Mouse (Mus musculus): ENCODE data around the gene Oas1e.
A peak's percentile ranks its signal among the peaks of the same experiment; 100 is the strongest.
"Not testable (repeated sequence)": the region's sequence is repeated elsewhere in the genome, so short reads cannot be mapped to it uniquely, and the experiment has no call there.

The Oas1e gene

GRCm38 (mm10) chr5:120795480-120796034 lies at the start of gene Oas1e:
TSS of gene Oas1e (minus strand) at chr5:120795530.
- DNase-seq, result not testable (repeated sequence)

GRCm38 (mm10) chr5:120844713-120845112 lies 49.4 kb upstream of the Oas1e start:
- DNase-seq, result no peak

DNA sequence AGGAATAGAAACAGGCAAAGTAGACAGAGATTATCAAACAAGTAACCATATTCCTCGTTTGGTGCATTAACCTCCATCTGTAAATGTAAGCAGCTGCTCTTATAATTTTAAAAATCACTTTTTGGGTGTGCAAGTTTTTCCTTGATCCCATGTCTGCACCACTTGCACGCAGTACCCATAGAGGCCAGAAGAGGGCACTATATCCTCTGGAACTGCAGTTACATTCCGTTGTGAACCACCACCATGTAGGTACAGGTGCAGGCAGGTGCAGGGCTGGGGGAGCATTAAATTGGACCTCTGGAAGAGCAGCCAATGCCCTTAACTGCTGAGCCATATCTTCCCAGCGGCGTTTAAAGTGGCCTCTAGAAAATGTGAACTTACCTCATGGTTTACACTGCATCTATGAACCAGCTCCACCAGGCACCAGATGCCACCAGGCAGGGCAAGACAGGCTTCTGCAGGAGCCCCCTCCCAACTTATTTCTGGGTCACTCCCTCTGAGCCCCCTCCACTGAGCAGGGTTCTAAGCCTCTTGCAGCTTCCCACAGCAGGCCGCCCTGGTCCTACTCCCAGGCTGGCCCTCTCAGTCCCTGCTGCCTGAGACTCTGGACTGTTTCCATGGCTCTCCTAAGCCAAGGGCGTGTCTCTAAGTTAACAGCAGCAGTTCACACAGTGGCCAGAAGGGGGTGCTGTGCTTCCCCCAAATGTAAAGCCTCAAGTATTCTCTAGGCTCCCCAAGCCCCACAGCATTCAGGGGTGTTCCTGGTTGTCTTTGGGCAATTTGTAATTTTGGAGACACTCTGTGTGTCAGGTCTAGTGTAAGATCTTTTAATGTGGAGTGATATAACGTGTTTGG lies 41.6 kb upstream of the Oas1e start:
- DNase-seq, result peak; percentile 37

GRCm38 (mm10) chr5:120833335-120834280 lies 38.3 kb upstream of the Oas1e start:
- DNase-seq, result no peak

DNA sequence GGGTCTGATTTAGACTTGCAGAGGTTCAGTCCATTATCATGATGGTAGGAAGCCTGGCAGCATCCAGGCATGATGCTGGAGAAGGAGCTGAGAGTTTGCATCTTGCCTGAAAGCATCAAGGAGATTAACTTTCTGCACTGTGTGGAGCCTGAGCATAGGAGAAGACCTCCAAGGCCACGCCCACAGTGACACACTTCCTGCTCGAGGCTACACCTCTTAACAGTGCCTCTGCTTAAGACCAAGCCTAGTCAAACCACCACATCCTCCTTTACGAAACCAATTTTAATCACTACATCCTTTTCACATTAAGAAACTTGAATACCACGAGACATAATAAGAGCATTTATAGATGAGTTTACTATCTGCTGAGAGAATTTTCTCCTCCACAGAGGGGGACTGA lies 35.7 kb upstream of the Oas1e start:
- DNase-seq, result no peak

DNA sequence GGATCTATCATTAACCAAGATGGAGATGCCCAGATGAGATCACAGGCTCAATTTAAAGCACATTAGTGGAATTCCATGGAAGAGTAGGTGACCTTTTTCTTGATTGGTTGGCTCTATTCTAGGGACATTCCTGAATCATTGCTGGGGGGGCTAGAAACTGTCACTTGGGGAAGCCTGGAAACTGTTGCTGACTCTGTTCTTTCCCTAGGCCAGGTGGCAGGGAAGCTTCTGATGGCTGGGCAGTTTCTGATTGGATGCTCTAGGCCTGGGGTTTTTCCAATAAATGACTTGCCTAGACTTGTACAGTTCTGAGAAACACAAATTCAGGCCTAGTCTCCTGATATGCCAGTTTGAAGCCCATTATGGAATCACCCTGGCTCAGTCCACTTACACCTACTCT lies 23.7 kb upstream of the Oas1e start:
- no peak for DNase-seq

DNA sequence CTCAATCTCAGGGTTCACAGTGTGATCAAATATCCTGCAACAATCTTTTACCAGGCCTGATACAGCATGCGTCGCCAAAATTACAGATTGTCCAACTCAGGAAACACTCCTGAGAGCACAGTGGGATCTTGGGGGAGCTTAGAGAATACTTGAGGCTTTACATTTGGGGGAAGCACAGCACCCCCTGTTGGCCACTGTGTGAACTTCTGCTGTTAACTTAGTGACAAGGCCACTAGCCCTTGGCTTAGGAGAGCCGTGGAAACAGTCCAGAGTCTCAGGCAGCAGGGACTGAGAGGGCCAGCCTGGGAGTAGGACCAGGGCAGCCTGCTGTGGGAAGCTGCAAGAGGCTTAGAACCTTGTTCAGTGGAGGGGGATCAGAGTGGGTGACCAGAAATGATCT lies 20.6 kb upstream of the Oas1e start:
- no peak for DNase-seq

DNA sequence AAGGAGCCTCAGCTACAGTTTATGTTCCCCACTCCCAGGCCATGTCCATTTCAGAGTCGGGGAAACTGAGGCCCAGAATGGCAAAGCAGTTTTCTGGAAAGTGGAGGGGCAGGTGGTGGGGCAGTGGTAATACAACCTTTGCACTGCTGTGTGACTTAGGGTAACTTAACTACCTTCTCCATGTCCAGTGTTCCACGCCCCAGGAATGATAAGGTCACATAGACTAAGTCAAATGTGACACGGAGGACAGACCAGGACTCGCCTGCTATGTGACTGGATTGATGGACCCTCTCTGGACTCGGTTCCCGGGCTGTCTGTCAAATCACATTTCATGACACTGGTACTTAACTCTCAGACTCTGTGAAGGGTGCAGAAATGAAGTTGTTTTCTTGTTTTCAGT lies 17.7 kb upstream of the Oas1e start:
- DNase-seq, result no peak

- DNase-seq, result peak; percentile 80
Measured at GRCm38 (mm10) chr5:120811951-120812819, 16.9 kb upstream of the Oas1e start, which contains the start of gene Oas1c. TSS of gene Oas1c (minus strand) at chr5:120812514.

DNA sequence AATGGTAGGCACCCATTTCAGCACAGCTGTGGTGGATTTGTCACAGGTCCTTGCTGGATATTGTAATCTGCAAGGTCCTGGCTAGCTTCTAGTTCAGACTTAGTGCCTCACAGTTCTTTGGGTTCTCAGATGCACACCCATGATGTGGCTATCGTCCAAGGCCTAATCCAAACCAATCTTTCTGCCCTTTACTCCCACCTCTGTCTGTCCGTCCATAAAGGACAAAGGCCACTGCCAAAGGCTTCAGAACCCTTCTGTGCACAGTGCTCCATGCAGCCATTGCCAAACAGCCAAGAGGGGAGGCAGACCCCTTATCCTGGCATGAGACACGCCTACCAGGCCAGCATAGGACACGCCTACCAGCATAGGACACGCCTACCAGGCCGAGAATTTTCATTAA lies 13.8 kb upstream of the Oas1e start:
- no peak for DNase-seq

DNA sequence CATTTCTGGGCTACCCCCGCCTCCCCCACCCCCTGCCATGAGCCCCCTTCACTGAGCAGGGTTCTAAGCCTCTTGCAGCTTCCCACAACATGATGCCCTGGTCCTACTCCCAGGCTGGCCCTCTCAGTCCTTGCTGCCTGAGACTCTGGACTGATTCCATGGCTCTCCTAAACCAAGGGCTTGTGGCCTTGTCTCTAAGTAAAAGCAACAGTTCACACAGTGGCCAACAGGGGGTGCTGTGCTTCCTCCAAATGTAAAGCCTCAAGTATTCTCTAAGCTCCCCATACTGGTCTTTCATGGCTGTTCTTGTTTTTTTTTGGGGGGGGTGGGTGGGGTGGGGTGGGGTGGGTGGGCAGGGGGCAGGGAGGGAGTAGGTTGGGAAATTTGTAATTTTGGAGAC lies 11.1 kb upstream of the Oas1e start:
- peak; percentile 57 for DNase-seq

GRCm38 (mm10) chr5:120803596-120803995 lies 8.3 kb upstream of the Oas1e start:
- no peak for DNase-seq

DNA sequence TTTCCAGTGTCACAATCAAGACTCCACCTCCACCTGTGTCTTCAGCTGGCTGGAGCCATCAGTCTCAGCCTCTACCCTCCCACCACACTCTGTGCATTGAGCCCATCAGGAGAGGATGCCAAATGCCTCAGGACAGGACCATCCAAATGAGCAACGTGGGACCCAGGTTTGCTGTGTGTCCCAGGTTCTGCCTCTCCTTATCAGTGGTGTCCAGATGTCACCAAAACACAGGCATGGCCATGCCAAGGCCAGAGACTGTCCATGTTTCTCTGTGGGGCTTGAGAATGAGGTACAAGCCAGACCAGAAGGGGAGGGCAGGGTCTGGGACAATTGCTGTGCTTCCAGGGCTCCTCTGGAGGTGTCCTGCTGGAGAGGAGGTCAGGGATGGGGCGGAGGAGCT lies 3.6 kb upstream of the Oas1e start:
- not testable (repeated sequence) for DNase-seq

- not testable (repeated sequence) for DNase-seq
Measured at GRCm38 (mm10) chr5:120798147-120798546, 2.8 kb upstream of the Oas1e start.

DNA sequence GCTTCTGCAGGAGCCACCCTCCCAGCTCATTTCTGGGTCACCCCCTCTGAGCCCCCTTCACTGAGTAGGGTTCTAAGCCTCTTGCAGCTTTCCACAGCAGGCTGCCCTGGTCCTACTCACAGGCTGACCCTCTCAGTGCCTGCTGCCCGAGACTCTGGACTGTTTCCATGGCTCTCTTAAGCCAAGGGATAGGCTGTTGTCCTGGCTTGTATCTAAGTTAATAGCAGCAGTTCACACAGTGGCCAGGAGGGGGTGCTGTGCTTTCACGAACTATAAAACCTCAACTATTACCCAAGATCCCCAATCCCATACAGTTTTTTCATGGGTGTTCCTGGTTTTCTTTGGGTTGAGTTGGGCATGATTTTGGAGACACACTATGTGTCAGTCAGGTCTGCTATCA lies 2.3 kb downstream of the Oas1e start:
- peak; percentile 43 for DNase-seq

DNA sequence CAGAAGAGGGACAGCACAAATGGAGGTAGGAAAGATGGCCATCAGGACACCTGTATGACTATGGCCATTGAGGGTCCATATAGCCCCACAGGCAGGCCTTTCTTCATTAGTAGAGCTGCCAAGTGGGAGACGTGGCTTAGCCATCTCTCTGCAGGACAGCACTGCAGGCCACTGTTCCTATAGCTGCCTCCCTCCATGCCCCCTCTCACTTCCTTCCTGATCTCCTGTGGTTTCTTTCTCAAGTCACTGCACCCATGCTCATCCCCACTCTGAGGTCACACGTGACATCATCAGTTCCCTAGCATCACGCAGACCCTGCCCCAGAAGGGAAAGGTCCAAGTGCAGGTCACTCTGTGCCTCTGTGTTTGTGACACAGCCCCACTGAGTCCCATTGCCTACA lies 8.3 kb downstream of the Oas1e start:
- no peak for DNase-seq

DNA sequence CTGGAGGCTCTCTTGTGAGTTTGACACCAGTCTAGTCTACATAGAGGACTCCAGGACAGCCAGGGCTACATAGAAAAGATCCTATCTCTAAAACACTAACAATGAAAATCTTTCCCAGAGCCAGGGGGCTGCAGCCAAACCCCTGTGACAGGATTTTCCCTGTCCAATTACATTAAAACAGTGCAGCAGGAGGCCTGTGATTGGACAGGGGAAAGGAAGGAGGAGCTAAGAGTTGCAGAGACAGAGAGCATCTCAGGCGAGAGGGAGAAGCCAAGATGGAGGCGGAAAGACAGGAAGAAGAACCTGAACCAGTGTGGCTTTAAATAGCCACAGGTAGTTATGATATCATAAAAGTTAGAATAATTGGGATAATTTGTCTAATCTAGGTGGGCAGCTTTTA lies 12.9 kb downstream of the Oas1e start:
- no peak for DNase-seq

DNA sequence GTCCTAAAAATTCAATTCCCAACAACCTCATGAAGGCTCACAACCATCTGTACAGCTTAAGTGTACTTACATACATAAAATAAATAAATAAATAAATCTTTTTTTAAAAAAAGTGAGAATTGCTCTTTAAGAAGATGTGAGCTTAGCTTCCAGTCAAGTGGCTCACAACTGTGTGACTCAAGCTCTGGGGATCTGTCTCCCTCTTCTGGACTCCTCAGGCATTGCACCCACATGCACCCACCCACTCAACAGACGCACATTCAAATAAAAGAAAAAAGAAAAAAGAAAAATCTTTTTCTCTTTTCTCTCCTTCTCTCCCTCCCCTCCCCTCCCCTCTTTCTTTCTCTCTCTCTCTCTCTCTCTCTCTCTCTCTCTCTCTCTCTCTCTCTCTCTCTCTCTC lies 13.7 kb downstream of the Oas1e start:
- no peak for DNase-seq

GRCm38 (mm10) chr5:120779922-120780321 lies 15.4 kb downstream of the Oas1e start:
- no peak for DNase-seq

DNA sequence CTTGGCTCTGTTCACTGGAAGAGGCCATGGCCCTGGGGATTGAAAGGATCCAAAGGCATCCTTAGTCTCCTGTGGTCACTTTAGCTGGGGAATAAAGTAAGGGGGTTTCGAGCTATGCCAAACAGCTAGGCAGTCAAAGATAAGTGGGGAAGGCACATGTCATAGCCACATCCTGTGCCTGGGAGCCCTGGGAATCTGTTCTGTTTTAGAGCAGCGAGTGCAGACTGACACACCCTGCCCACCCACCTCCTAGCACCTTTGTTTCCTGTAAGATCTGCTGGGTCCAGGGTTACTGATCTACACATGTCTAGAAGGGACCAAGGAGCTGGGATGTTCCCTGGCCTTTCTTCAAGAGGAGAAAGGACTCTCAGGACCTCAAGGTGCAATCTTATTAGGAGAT lies 16.4 kb downstream of the Oas1e start:
- DNase-seq, result no peak

GRCm38 (mm10) chr5:120777478-120777877 lies 17.9 kb downstream of the Oas1e start, which contains the start of gene Oas3:
TSS of gene Oas3 (minus strand) at chr5:120777661.
- DNase-seq, result no peak

- DNase-seq, result no peak
Measured at GRCm38 (mm10) chr5:120776801-120777200, 18.5 kb downstream of the Oas1e start.
